ENCODE assay signal across 1 mouse cellular context in the genomic region with DNA sequence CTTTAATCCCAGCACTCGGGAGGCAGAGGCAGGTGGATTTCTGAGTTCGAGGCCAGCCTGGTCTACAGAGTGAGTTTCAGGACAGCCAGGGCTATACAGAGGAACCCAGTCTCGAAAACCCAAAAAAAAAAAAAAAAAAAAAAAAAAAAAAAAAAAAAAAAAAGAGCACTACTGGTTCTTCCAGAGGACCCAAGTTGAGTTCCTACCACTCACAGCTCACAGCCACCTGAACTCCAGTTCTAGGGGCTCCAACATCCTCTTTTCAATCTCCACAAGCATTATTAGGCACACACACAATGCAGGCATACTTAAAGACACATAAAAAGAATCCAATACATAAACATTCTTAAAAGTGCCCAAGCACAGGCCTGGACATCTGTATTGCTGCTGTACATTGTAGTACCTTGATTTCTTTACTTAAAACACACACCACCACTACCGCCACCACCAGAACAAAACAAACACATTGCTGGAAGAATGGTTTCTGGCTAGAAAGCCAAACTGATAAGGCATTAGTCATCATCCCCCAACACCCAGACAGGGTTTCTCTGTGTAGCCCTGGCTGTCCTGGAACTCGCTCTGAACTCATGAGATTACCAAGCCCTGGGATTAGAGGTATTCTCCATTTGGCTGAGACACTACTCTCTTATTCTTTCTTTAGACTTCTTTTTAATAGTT.
TF ChIP-seq lines count a peak whose summit lies in the region.

No protein-coding gene starts in this region.

TF ChIP-seq in MEL, 35 proteins besides CTCF, POLR2A, EP300 and RAD21 (continued from another document):
- TF ChIP-seq TAL1 (IDR thresholded peaks at IDR 0.05; ENCODE audit: low read length) = peak; percentile 62
- TF ChIP-seq GATA1 (IDR thresholded peaks at IDR 0.05; ENCODE audit: low read depth, low read length) = peak; percentile 88
- TF ChIP-seq MXI1 (IDR thresholded peaks at IDR 0.05; ENCODE audit: low read depth, low read length) = no peak
- TF ChIP-seq MYC (IDR thresholded peaks at IDR 0.05; ENCODE audit: low read depth, low read length) = 0 out of 2 replicates have a peak, but pooled peaks have one; percentile 31
- TF ChIP-seq MAZ (IDR thresholded peaks at IDR 0.05; ENCODE audit: low read depth, low read length) = no peak
TF ChIP-seq in MEL: peak in this region for 8.
